Mouse (Mus musculus) T-helper 17 cell (primary cell): ENCODE measurements around the gene Mageb2.
"Not testable (repeated sequence)": the region's sequence is repeated elsewhere in the genome, so short reads cannot be mapped to it uniquely, and the experiment has no call there.

Experiments
- in situ Hi-C, 2 experiments: fragments of 300-600 bp; cut with MboI, MseI; formaldehyde crosslinking; loops; 1 replicate in 1 of 2; 2 replicates in 1 of 2; pipeline ENCODE4 v1.15.1; 2025; ENCODE audit warnings: high pct_unique_total_duplicates in 2 of 2

Mageb2 gene

DNA sequence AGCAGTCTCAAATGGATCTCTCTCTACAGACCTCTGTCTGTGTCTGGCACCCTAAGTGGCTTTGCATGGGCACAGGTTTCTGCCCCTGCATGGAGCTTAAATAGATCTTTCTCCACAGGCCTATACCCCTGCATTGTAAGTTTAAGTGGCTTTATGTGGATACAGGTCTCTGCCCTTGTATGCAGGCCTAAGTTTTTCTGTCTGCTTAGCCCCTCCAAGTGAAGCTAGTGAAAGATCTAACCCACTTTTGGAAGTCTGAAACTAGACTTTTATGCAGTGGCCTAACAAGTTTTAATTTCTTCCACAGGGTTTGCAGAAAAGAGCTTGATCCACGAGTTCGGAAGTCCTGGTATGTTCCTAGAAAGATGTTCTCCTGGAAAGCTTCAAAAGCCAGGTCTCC is at the start of gene Mageb2:
Gene Mageb2, plus strand, starts transcription at position 301 of the 400 bp plus-strand sequence.
- in situ Hi-C loops = not testable (repeated sequence)

DNA sequence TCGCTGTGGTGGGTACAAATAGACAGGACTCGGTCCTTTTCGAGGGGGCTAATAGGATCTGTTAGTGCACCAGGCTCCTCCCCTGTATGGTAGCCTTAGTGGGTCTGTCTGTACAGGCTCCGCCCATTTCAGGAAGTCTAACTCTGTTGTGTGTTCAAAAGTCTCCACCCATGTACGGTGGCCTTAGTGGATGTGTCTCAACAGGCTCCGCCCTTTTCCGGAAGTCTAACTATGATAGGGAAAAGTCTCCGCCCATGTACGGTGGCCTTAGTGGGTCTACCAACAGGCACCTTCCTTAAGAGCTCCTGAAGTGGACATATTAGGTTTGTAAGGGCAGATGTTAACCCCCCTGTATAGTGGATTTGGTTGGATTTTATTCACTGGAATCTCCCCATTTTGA is 18.2 kb upstream of the Mageb2 start:
- in situ Hi-C loops = not testable (repeated sequence)
